Mouse (Mus musculus) lung, adult 2 months (tissue): ENCODE results near the gene Mrtfa.

Experiments
- CTCF ChIP-seq: fragments of 200-500 bp; IDR thresholded peaks from 2 replicates; pipeline ENCODE4 v1.5.1; 2011; ENCODE audit warnings: mild to moderate bottlenecking, low read length, control low read depth; ENCODE audit not compliant: insufficient read depth
- POLR2A ChIP-seq: fragments of 200-500 bp; IDR thresholded peaks from 2 replicates; pipeline ENCODE4 v1.6.1; 2011; ENCODE audit warnings: low read depth, mild to moderate bottlenecking, control low read depth, low read length, borderline replicate concordance; ENCODE audit errors: extremely low read depth

DNA sequence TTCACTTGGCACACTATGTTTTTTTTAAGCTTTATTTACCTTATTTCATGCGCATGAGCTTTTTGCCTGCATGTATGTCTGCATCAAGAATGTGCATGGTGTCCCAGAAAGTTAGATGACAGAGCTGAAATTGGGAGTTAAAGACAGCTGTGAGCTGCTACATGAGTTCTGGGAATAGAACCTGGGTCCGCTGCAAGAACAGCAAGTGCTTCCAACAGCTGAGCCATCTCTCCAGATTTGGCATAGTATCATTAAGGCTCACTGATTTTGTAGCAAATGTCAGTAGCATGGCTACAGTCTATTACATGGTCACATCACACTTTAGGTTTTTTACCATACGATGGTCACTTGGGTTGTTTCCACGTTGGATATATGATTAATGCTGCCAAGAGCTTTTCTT is 97.5 kb downstream of the Mrtfa start:
- TF ChIP-seq CTCF (no peak), POLR2A (no peak)
